Mouse (Mus musculus): ENCODE data around the gene Prkcd.

DNA sequence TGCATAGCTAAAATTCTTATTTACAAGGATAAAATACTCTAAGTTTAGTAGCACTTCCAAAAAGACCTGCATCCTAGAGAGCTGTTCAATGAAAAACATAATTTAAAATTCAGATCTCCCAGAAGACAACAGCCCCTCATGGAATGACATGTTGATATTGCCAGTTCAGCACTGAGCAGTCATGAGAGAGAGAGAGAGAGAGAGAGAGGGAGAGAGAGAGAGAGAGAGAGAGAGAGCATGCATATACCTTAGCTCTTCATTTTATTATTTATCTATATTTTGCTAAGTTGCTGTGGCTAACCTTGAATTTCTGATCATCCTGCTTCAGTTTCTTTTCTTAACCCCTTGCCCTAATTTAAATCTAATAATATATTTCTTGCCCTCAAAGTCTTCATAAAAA lies 63.7 kb downstream of the Prkcd start:
- TF ChIP-seq CTCF (IDR thresholded peaks at IDR 0.05; ENCODE audit: low read depth) = no peak
- TF ChIP-seq EP300 (IDR thresholded peaks at IDR 0.05; ENCODE audit: low read depth) = no peak

Measured in heart, postnatal 0 days (tissue).